Mouse (Mus musculus): ENCODE data around the gene Chn1.

The Chn1 gene

GRCm38 (mm10) chr2:73560899-73561664 is 214.1 kb downstream of the Chn1 start:
- DNase-seq (ENCODE audit: low spot score): peak; percentile 65

Data from embryo, embryonic 10.5 days (tissue).